Mouse (Mus musculus) myocyte (in vitro differentiated cells): Measurements from ENCODE around the gene Ablim1. TPM values are rescaled to one million over a fixed set of nuclear protein-coding genes. Genes with fewer than 3 reads are reported as not detected.
A peak's percentile ranks its signal among the peaks of the same experiment; 100 is the strongest.

Experiments
- H3K27me3 ChIP-seq: one replicate; pipeline ENCODE4 v1.6.1; 2011; ENCODE audit not compliant: control insufficient read depth, insufficient read depth, insufficient read length
- H3K36me3 ChIP-seq: one replicate; pipeline ENCODE4 v1.6.1; 2011; ENCODE audit not compliant: control insufficient read depth, insufficient read depth
- H3K4me2 ChIP-seq: one replicate; pipeline ENCODE4 v1.6.1; 2011; ENCODE audit warnings: low read depth, control low read depth
- H3K4me3 ChIP-seq: one replicate; pipeline ENCODE4 v1.5.1; 2011; ENCODE audit warnings: mild to moderate bottlenecking, control low read depth, moderate library complexity
- H3K79me2 ChIP-seq: one replicate; pipeline ENCODE4 v1.6.1; 2011; ENCODE audit not compliant: control insufficient read depth, insufficient read depth
- H3ac ChIP-seq: one replicate; pipeline ENCODE4 v1.6.1; 2011; ENCODE audit not compliant: control insufficient read depth, insufficient read length
- CEBPB ChIP-seq: IDR thresholded peaks from 2 replicates; pipeline ENCODE4 v1.6.1; 2011; ENCODE audit warnings: mild to moderate bottlenecking, moderate library complexity; ENCODE audit not compliant: poor library complexity, insufficient read depth, severe bottlenecking
- E2F4 ChIP-seq: IDR thresholded peaks from one replicate; pipeline ENCODE4 v1.6.1; 2011; ENCODE audit warnings: mild to moderate bottlenecking, control low read depth, moderate library complexity; ENCODE audit not compliant: insufficient read depth
- MAX ChIP-seq: IDR thresholded peaks from one replicate; pipeline ENCODE4 v1.6.1; 2011; ENCODE audit warnings: low read depth, mild to moderate bottlenecking, control low read depth
- MYOD1 ChIP-seq, 3 experiments: IDR thresholded peaks; one replicate each; pipeline ENCODE4 v1.6.1; 2011; ENCODE audit warnings: control low read depth in 2 of 3, low read depth in 2 of 3, mild to moderate bottlenecking in 2 of 3, moderate library complexity in 1 of 3; ENCODE audit not compliant: insufficient read length in 2 of 3, control insufficient read depth in 1 of 3
- MYOG ChIP-seq, 3 experiments: IDR thresholded peaks; one replicate each; pipeline ENCODE4 v1.6.1; 2011; ENCODE audit warnings: control low read depth in 2 of 3, low read depth in 2 of 3, mild to moderate bottlenecking in 2 of 3; ENCODE audit not compliant: insufficient read length in 2 of 3, control insufficient read depth in 1 of 3, insufficient read depth in 1 of 3
- POLR2A ChIP-seq: IDR thresholded peaks from one replicate; pipeline ENCODE4 v1.6.1; 2011; ENCODE audit warnings: low read depth, mild to moderate bottlenecking, control low read depth, moderate library complexity; ENCODE audit not compliant: insufficient read length
- POLR2AphosphoS2 ChIP-seq: IDR thresholded peaks from one replicate; pipeline ENCODE4 v1.6.1; 2011; ENCODE audit warnings: low read depth, control low read depth; ENCODE audit not compliant: insufficient read length
- REST ChIP-seq: IDR thresholded peaks from one replicate; pipeline ENCODE4 v1.6.1; 2011; ENCODE audit warnings: mild to moderate bottlenecking, control low read depth, moderate library complexity; ENCODE audit not compliant: insufficient read depth, insufficient read length
- SRF ChIP-seq: IDR thresholded peaks from one replicate; pipeline ENCODE4 v1.6.1; 2011; ENCODE audit warnings: low read depth; ENCODE audit not compliant: control insufficient read depth, insufficient read length
- TCF12 ChIP-seq: IDR thresholded peaks from one replicate; pipeline ENCODE4 v1.6.1; 2011; ENCODE audit warnings: mild to moderate bottlenecking, control low read depth; ENCODE audit not compliant: poor library complexity, insufficient read depth, severe bottlenecking
- TCF3 ChIP-seq: IDR thresholded peaks from one replicate; pipeline ENCODE4 v1.6.1; 2011; ENCODE audit warnings: low read depth, control low read depth; ENCODE audit not compliant: insufficient read length
- USF1 ChIP-seq: IDR thresholded peaks from one replicate; pipeline ENCODE4 v1.6.1; 2011; ENCODE audit warnings: low read depth, mild to moderate bottlenecking, control low read depth, moderate library complexity
- polyA plus RNA-seq: library from polyadenylated mRNA; unstranded; fragments of >200 nt; fragmentation: generic; extraction: Trizol; gene quantifications from one replicate; pipeline ENCODE4 v1.2.1, GENCODE M21; 2012; ENCODE audit warnings: missing spikeins

Gene Ablim1
- 29.9 TPM for polyA plus RNA-seq

GRCm38 (mm10) chr19:57314346-57315012 is at the start of gene Ablim1:
Ablim1 (minus strand) TSS chr19:57314919.
- no peak within 1 kb of the TSS for H3ac ChIP-seq
- H3K79me2 ChIP-seq, result no peaks in the 10 kb centered on the region
- no peaks in the 10 kb centered on the region for H3K27me3 ChIP-seq
- H3K4me3 ChIP-seq, result no peak within 1 kb of the TSS
- no peak for TF ChIP-seq SRF
- peak in 2 of 3 experiments; percentile 34 to 67 for TF ChIP-seq MYOG (IDR thresholded peaks at IDR 0.05; ENCODE audit: control insufficient read depth in 1 of 3, insufficient read depth in 1 of 3, insufficient read length in 2 of 3, low read depth in 2 of 3)
- peak in 1 of 3 experiments; percentile 77 for TF ChIP-seq MYOD1 (IDR thresholded peaks at IDR 0.05; ENCODE audit: control insufficient read depth in 1 of 3, insufficient read length in 2 of 3, low read depth in 2 of 3)
- peak within 1 kb of the TSS; percentile 62 for H3K4me2 ChIP-seq
- no peaks in the 10 kb centered on the region for H3K36me3 ChIP-seq

- H3K36me3 ChIP-seq, result no peaks in the 10 kb centered on the region
- no peak overlapping the region for H3K4me2 ChIP-seq
- peaks cover 86% of the 10 kb centered on the region for H3K79me2 ChIP-seq
- H3ac ChIP-seq, result no peak overlapping the region
- no peak overlapping the region for H3K4me3 ChIP-seq
- TF ChIP-seq POLR2AphosphoS2 (no peak), MYOD1 (IDR thresholded peaks at IDR 0.05; ENCODE audit: control insufficient read depth in 1 of 3, insufficient read length in 2 of 3, low read depth in 2 of 3) (no peak), REST (no peak), MAX (no peak), CEBPB (no peak), E2F4 (no peak), USF1 (no peak), POLR2A (no peak), MYOG (IDR thresholded peaks at IDR 0.05; ENCODE audit: control insufficient read depth in 1 of 3, insufficient read depth in 1 of 3, insufficient read length in 2 of 3, low read depth in 2 of 3) (no peak), TCF3 (no peak), SRF (no peak), TCF12 (no peak)
- H3K27me3 ChIP-seq, result no peaks in the 10 kb centered on the region
These were observed 48.8 kb upstream of the Ablim1 start for GRCm38 (mm10) chr19:57363538-57363937.

GRCm38 (mm10) chr19:57363076-57363475 is 48.4 kb upstream of the Ablim1 start:
- H3K4me2 ChIP-seq, result peak overlapping the region; percentile 97
- no peak overlapping the region for H3ac ChIP-seq
- no peaks in the 10 kb centered on the region for H3K27me3 ChIP-seq
- H3K36me3 ChIP-seq, result no peaks in the 10 kb centered on the region
- H3K4me3 ChIP-seq, result peak overlapping the region; percentile 60
- H3K79me2 ChIP-seq, result peaks cover 84% of the 10 kb centered on the region
- no peak for TF ChIP-seq MYOD1 (IDR thresholded peaks at IDR 0.05; ENCODE audit: control insufficient read depth in 1 of 3, insufficient read length in 2 of 3, low read depth in 2 of 3)
- no peak for TF ChIP-seq TCF3
- TF ChIP-seq MYOG (IDR thresholded peaks at IDR 0.05; ENCODE audit: control insufficient read depth in 1 of 3, insufficient read depth in 1 of 3, insufficient read length in 2 of 3, low read depth in 2 of 3), result no peak
- no peak for TF ChIP-seq SRF
- no peak for TF ChIP-seq CEBPB
- TF ChIP-seq REST, result no peak

GRCm38 (mm10) chr19:57362586-57362985 is 47.9 kb upstream of the Ablim1 start:
- no peaks in the 10 kb centered on the region for H3K36me3 ChIP-seq
- H3K27me3 ChIP-seq, result no peaks in the 10 kb centered on the region
- no peak overlapping the region for H3ac ChIP-seq
- peak overlapping the region; percentile 60 for H3K4me3 ChIP-seq
- H3K4me2 ChIP-seq, result peak overlapping the region; percentile 97
- no peak for TF ChIP-seq MAX
- TF ChIP-seq POLR2A, result no peak
- TF ChIP-seq SRF, result no peak
- no peak for TF ChIP-seq E2F4
- no peak for TF ChIP-seq TCF3
- no peak for TF ChIP-seq TCF12
- TF ChIP-seq CEBPB, result no peak
- no peak for TF ChIP-seq MYOG (IDR thresholded peaks at IDR 0.05; ENCODE audit: control insufficient read depth in 1 of 3, insufficient read depth in 1 of 3, insufficient read length in 2 of 3, low read depth in 2 of 3)
- no peak for TF ChIP-seq REST
- TF ChIP-seq USF1, result no peak
- TF ChIP-seq POLR2AphosphoS2, result no peak
- TF ChIP-seq MYOD1 (IDR thresholded peaks at IDR 0.05; ENCODE audit: control insufficient read depth in 1 of 3, insufficient read length in 2 of 3, low read depth in 2 of 3), result no peak
- H3K79me2 ChIP-seq, result peaks cover 80% of the 10 kb centered on the region

GRCm38 (mm10) chr19:57361939-57362307 is 47.2 kb upstream of the Ablim1 start:
- no peak for TF ChIP-seq TCF12
- TF ChIP-seq MYOG (IDR thresholded peaks at IDR 0.05; ENCODE audit: control insufficient read depth in 1 of 3, insufficient read depth in 1 of 3, insufficient read length in 2 of 3, low read depth in 2 of 3), result no peak
- no peak for TF ChIP-seq CEBPB
- no peak for TF ChIP-seq USF1
- no peak for TF ChIP-seq POLR2A
- TF ChIP-seq REST, result no peak
- TF ChIP-seq SRF, result no peak
- no peak for TF ChIP-seq MAX
- no peak for TF ChIP-seq POLR2AphosphoS2
- peak overlapping the region; percentile 97 for H3K4me2 ChIP-seq
- no peaks in the 10 kb centered on the region for H3K27me3 ChIP-seq
- peaks cover 73% of the 10 kb centered on the region for H3K79me2 ChIP-seq
- no peaks in the 10 kb centered on the region for H3K36me3 ChIP-seq
- H3K4me3 ChIP-seq, result peak overlapping the region; percentile 60
- H3ac ChIP-seq, result peak overlapping the region; percentile 79
